Mouse (Mus musculus) embryonic facial prominence, embryonic 14.5 days (tissue): ENCODE measurements around the gene Rsrp1. TPM values are rescaled to one million over a fixed set of nuclear protein-coding genes. Genes with fewer than 3 reads are reported as not detected.

ENCODE experiments used
- ATAC-seq: fragments of 200-750 bp; cut with Nextera tagmentation; 2 replicates; pipeline ENCODE4 v1.8.0; 2017; ENCODE audit warnings: low read depth, moderate number of reproducible peaks, moderate TSS enrichment
- DNase-seq: peaks from one replicate; pipeline ENCODE4 v3.0.0-alpha.2; 2015; ENCODE audit warnings: low spot score
- H3K27ac ChIP-seq: fragments of 300-500 bp; sonication (generic); replicated peaks from 2 replicates; pipeline ENCODE4 v1.5.1; 2014; ENCODE audit warnings: low read depth, mild to moderate bottlenecking, low read length, moderate library complexity
- H3K27me3 ChIP-seq: fragments of 300-500 bp; sonication (generic); replicated peaks from 2 replicates; pipeline ENCODE4 v1.6.1; 2014; ENCODE audit warnings: low read length; ENCODE audit not compliant: control insufficient read depth, insufficient read depth
- H3K36me3 ChIP-seq: fragments of 300-500 bp; sonication (generic); 2 replicates; pipeline ENCODE4 v1.6.1; 2014; ENCODE audit warnings: low read length, mixed read lengths; ENCODE audit not compliant: control insufficient read depth, insufficient read depth
- H3K4me1 ChIP-seq: fragments of 300-500 bp; sonication (generic); 2 replicates; pipeline ENCODE4 v1.6.1; 2014; ENCODE audit warnings: antibody characterized with exemption, low read length; ENCODE audit not compliant: control insufficient read depth, insufficient read depth
- H3K4me2 ChIP-seq: fragments of 300-500 bp; sonication (generic); 2 replicates; pipeline ENCODE4 v1.6.1; 2014; ENCODE audit warnings: low read depth, mild to moderate bottlenecking, low read length, moderate library complexity, mixed read lengths
- H3K4me3 ChIP-seq: fragments of 300-500 bp; sonication (generic); 2 replicates; pipeline ENCODE4 v1.5.1; 2014; ENCODE audit warnings: low read depth, mild to moderate bottlenecking, low read length
- H3K9ac ChIP-seq: fragments of 300-500 bp; sonication (generic); 2 replicates; pipeline ENCODE4 v1.6.1; 2014; ENCODE audit warnings: low read depth, mild to moderate bottlenecking, low read length, moderate library complexity, mixed read lengths
- H3K9me3 ChIP-seq: fragments of 300-500 bp; sonication (generic); 2 replicates; pipeline ENCODE4 v1.6.1; 2016; ENCODE audit warnings: low read length; ENCODE audit not compliant: control insufficient read depth
- WGBS: fragments of 180-500 bp; shearing (Covaris S2); extraction: QIAGEN DNeasy Blood & Tissue Kit; methylation state at CpG from one replicate; pipeline ENCODE4 v1.1.7; 2014; 5-methylcytosine and 5-hydroxymethylcytosine counted together
- polyA plus RNA-seq: library from polyadenylated mRNA; unstranded; fragments of >200 nt; fragmentation: Nextera tagmentation; extraction: Ambion mirVana; gene quantifications from 2 replicates; pipeline ENCODE4 v1.2.1, GENCODE M21; 2014

The Rsrp1 gene
- polyA plus RNA-seq, 1 experiment from 2014 or later: 349 TPM

GRCm38 (mm10) chr4:134943758-134944538, 20.6 kb downstream of the Rsrp1 start:
- peak overlapping the region; percentile 0; the same call in 1 of the 2 replicates for H3K9ac ChIP-seq
- 33% methylated on average over 26 of the region's 27 CpGs for WGBS
- H3K27me3 ChIP-seq: peaks cover 15% of the 10 kb centered on the region; the same call in 1 of the 2 replicates
- peak; percentile 59 for ATAC-seq
- H3K4me1 ChIP-seq: peaks cover 9% of the 10 kb centered on the region; the same call in 1 of the 2 replicates
- H3K4me2 ChIP-seq: no peak overlapping the region
- DNase-seq: peak; percentile 82
- no peak overlapping the region for H3K4me3 ChIP-seq
- H3K27ac ChIP-seq: no peak overlapping the region
- no peaks in the 10 kb centered on the region for H3K9me3 ChIP-seq
- H3K36me3 ChIP-seq: no peaks in the 10 kb centered on the region

DNA sequence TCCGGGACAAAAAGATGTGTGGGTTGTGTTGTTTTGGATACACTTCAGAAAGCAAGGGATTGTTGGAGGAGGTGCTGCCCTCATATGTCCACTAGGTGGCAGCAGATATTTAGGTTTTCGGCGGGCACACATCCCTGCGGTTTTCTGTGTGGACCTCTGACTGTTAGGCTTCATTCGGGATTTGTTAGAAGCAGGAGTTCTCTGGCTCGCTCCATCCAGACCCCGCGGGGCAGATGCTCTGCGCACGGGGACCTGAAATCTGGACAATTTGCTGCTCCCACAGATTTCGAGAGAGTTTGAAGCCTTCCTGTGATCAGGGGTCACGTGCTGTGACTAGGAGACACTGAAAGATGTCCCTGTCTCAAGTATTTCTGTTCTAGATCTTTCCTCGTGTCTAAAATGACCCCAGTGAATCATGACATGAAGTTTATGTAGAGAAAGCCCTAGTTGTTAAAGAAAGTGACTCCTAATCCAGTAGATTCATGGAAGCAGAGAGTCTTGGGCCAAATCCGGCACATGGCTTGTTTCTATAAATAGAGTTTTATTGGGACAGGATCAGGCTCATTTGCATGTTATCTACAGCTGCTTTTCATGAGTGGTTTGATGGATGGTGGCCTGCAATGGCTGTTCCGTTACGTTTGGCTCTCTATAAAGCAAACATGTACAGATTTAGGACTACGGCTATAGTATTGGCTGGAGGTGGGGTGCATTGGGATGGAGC, 22.8 kb downstream of the Rsrp1 start:
- H3K9ac ChIP-seq: no peak overlapping the region
- 11% methylated on average over 17 of the region's 17 CpGs for WGBS
- no peak overlapping the region for H3K27ac ChIP-seq
- no peaks in the 10 kb centered on the region for H3K36me3 ChIP-seq
- no peaks in the 10 kb centered on the region for H3K9me3 ChIP-seq
- peak overlapping the region; percentile 46 for H3K4me2 ChIP-seq
- H3K4me3 ChIP-seq: no peak overlapping the region
- ATAC-seq (peak; percentile 47), DNase-seq (peak; percentile 89)
- H3K27me3 ChIP-seq: peaks cover 15% of the 10 kb centered on the region; the same call in 1 of the 2 replicates
- peaks cover 17% of the 10 kb centered on the region for H3K4me1 ChIP-seq

DNA sequence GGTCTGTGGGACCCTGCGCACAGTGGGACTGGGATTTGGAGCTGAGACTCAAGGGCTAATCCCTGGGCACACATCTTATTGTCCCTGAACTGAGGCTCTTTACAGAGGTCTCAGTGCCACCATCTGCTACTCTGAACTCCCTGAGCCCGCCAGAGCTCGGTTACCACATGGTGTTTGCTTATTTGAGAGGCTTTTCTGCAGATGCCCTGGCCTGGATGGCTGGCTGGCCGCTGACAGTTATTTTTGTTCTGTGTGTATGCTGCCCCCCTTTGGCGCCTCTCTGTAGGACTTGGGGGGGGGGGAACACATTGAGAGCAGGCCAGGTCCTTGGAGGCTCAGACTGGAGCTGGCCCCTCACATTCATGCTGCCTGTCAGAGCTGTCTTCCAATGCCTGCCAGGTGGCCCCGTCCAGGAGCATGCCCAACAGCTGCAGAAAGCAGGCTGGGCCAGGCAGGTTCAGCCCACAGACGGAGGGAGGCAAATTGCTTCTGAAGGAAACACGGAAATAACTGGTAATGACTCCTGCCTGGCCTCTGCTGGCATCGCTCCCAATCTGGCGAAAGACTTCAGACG, 27.2 kb downstream of the Rsrp1 start:
- no peaks in the 10 kb centered on the region for H3K9me3 ChIP-seq
- no peaks in the 10 kb centered on the region for H3K27me3 ChIP-seq
- peaks cover 12% of the 10 kb centered on the region for H3K4me1 ChIP-seq
- no peak overlapping the region; the same call in 1 of the 2 replicates for H3K27ac ChIP-seq
- no peaks in the 10 kb centered on the region for H3K36me3 ChIP-seq
- peak; percentile 91 for DNase-seq
- no peak overlapping the region for H3K9ac ChIP-seq
- peak; percentile 90 for ATAC-seq
- H3K4me3 ChIP-seq: no peak overlapping the region
- H3K4me2 ChIP-seq: no peak overlapping the region
- WGBS: 12% methylated on average over 11 of the region's 11 CpGs

- H3K4me2 ChIP-seq: no peak overlapping the region; the same call in 1 of the 2 replicates
- H3K9ac ChIP-seq: 0 out of 2 replicates have a peak overlapping the region, but pooled peaks have one; percentile 10
- no peaks in the 10 kb centered on the region for H3K9me3 ChIP-seq
- peaks cover 10% of the 10 kb centered on the region for H3K4me1 ChIP-seq
- DNase-seq: peak; percentile 38
- no peaks in the 10 kb centered on the region for H3K36me3 ChIP-seq
- WGBS: 25% methylated on average over 15 of the region's 15 CpGs
- no peak overlapping the region for H3K4me3 ChIP-seq
- H3K27ac ChIP-seq: no peak overlapping the region
- no peak for ATAC-seq
- H3K27me3 ChIP-seq: no peaks in the 10 kb centered on the region
Measured at GRCm38 (mm10) chr4:134954461-134954860, 31.1 kb downstream of the Rsrp1 start.

- H3K9me3 ChIP-seq: no peaks in the 10 kb centered on the region
- no peaks in the 10 kb centered on the region for H3K36me3 ChIP-seq
- H3K4me2 ChIP-seq: no peak overlapping the region
- peaks cover 9% of the 10 kb centered on the region for H3K4me1 ChIP-seq
- no peak overlapping the region for H3K9ac ChIP-seq
- DNase-seq: no peak
- ATAC-seq: no peak
- no peak overlapping the region for H3K27ac ChIP-seq
- no peaks in the 10 kb centered on the region for H3K27me3 ChIP-seq
- no peak overlapping the region for H3K4me3 ChIP-seq
- 89% methylated on average over 2 of the region's 2 CpGs for WGBS
Measured at GRCm38 (mm10) chr4:134955196-134955595, 31.8 kb downstream of the Rsrp1 start.

DNA sequence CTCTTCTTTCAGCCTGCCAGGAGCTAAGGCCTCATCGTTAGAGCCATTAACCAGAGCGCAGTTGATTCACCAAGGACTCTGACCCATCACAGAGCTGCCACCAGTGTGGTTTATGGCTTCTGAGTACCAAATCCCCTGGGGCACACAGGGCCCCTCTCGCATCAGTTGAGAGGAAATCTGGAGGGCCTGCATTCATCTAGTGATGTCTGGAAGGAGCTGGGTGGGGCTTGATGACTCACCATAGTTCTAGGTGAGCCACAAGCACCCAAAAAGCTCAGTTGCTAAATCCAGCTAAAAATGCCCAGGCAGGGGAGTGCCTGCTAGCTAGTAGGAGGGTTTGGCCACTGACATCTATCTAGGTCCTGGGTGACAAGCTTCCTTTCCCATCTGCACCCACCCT, 32.5 kb downstream of the Rsrp1 start:
- Histone ChIP-seq H3K4me1 (peaks cover 3% of the 10 kb centered on the region; the same call in 1 of the 2 replicates), H3K27ac (no peak overlapping the region), H3K4me2 (no peak overlapping the region), H3K4me3 (no peak overlapping the region), H3K9me3 (no peaks in the 10 kb centered on the region), H3K36me3 (no peaks in the 10 kb centered on the region), H3K27me3 (no peaks in the 10 kb centered on the region), H3K9ac (no peak overlapping the region)
- DNase-seq: no peak
- ATAC-seq: no peak
- 66% methylated on average over 3 of the region's 3 CpGs for WGBS

- ATAC-seq (no peak), DNase-seq (peak; percentile 45)
- Histone ChIP-seq H3K4me1 (peaks cover 3% of the 10 kb centered on the region; the same call in 1 of the 2 replicates), H3K9ac (no peak overlapping the region), H3K36me3 (no peaks in the 10 kb centered on the region), H3K27me3 (no peaks in the 10 kb centered on the region), H3K4me2 (no peak overlapping the region), H3K4me3 (no peak overlapping the region), H3K9me3 (no peaks in the 10 kb centered on the region), H3K27ac (no peak overlapping the region)
- WGBS: 21% methylated on average over 3 of the region's 3 CpGs
Measured at GRCm38 (mm10) chr4:134956328-134956727, 32.9 kb downstream of the Rsrp1 start.

- no peak overlapping the region for H3K9ac ChIP-seq
- H3K4me2 ChIP-seq: peak overlapping the region; percentile 37
- DNase-seq (peak; percentile 75), ATAC-seq (0 out of 2 replicates have a peak, but pooled peaks have one; percentile 47)
- H3K36me3 ChIP-seq: no peaks in the 10 kb centered on the region
- no peaks in the 10 kb centered on the region for H3K27me3 ChIP-seq
- no peaks in the 10 kb centered on the region for H3K9me3 ChIP-seq
- no peak overlapping the region for H3K27ac ChIP-seq
- no peaks in the 10 kb centered on the region for H3K4me1 ChIP-seq
- 0 out of 2 replicates have a peak overlapping the region, but pooled peaks have one; percentile 15 for H3K4me3 ChIP-seq
- WGBS: 23% methylated on average over 19 of the region's 19 CpGs
Measured at GRCm38 (mm10) chr4:134963021-134963776, 39.8 kb downstream of the Rsrp1 start.
